Mouse (Mus musculus) hindbrain, embryonic 14.5 days (tissue): Measurements from ENCODE around the gene Ldhd. TPM values are rescaled to one million over a fixed set of nuclear protein-coding genes. Genes with fewer than 3 reads are reported as not detected.

ENCODE experiments used
- ATAC-seq: fragments of 200-750 bp; cut with Nextera tagmentation; 2 replicates; pipeline ENCODE4 v1.8.0; 2017; ENCODE audit warnings: moderate number of reproducible peaks, mild to moderate bottlenecking, moderate TSS enrichment, moderate library complexity; ENCODE audit not compliant: low FRiP score
- DNase-seq: peaks from one replicate; pipeline ENCODE4 v3.0.0-alpha.2; 2015; ENCODE audit warnings: low spot score
- H3K27ac ChIP-seq: fragments of 300-500 bp; sonication (generic); 2 replicates; pipeline ENCODE4 v1.5.1; 2014; ENCODE audit warnings: mild to moderate bottlenecking, moderate library complexity
- H3K27me3 ChIP-seq: fragments of 300-500 bp; sonication (generic); 2 replicates; pipeline ENCODE4 v1.6.1; 2014; ENCODE audit warnings: mild to moderate bottlenecking, low read length, mixed read lengths; ENCODE audit not compliant: control insufficient read depth, insufficient read depth
- H3K36me3 ChIP-seq: fragments of 300-500 bp; sonication (generic); replicated peaks from 2 replicates; pipeline ENCODE4 v1.6.1; 2014; ENCODE audit not compliant: control insufficient read depth, insufficient read depth
- H3K4me1 ChIP-seq: fragments of 300-500 bp; sonication (generic); replicated peaks from 2 replicates; pipeline ENCODE4 v1.6.1; 2014; ENCODE audit warnings: antibody characterized with exemption, low read length, mixed read lengths; ENCODE audit not compliant: control insufficient read depth, insufficient read depth
- H3K4me2 ChIP-seq: fragments of 300-500 bp; sonication (generic); replicated peaks from 2 replicates; pipeline ENCODE4 v1.6.1; 2014; ENCODE audit warnings: mild to moderate bottlenecking, moderate library complexity
- H3K4me3 ChIP-seq: fragments of 300-500 bp; sonication (generic); replicated peaks from 2 replicates; pipeline ENCODE4 v1.5.1; 2014; ENCODE audit warnings: mild to moderate bottlenecking, low read length
- H3K9ac ChIP-seq: fragments of 300-500 bp; sonication (generic); 2 replicates; pipeline ENCODE4 v1.6.1; 2014
- H3K9me3 ChIP-seq: fragments of 300-500 bp; sonication (generic); 2 replicates; pipeline ENCODE4 v1.6.1; 2016; ENCODE audit warnings: low read length; ENCODE audit not compliant: control insufficient read depth
- WGBS: fragments of 180-500 bp; shearing (Covaris S2); extraction: QIAGEN DNeasy Blood & Tissue Kit; methylation state at CpG from one replicate; pipeline ENCODE4 v1.1.7; 2014; 5-methylcytosine and 5-hydroxymethylcytosine counted together
- polyA plus RNA-seq: library from polyadenylated mRNA; unstranded; fragments of >200 nt; fragmentation: Nextera tagmentation; extraction: Ambion mirVana; gene quantifications from 2 replicates; pipeline ENCODE4 v1.2.1, GENCODE M21; 2014

The Ldhd gene
- polyA plus RNA-seq, 1 experiment from 2014 or later: 0.56 TPM

DNA sequence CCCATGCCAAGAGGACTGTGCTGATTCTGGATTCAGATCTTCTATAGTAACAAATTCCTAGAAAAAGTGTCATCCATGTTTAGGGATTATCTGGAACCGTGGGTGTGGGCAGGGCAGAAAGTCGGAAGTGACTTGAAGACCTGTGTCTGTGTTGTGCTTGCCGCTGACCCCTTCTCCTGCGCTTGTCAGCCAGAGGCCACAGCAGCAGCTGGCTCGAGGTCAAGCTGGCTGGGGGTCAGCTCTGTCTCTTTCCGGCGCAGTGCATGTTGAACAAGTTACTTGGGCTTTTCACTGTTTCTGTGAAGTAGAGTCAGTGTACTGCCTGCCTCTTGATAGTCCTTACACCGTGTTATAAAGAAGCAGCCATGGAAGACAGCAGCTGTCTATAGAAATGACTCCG, 23.2 kb downstream of the Ldhd start:
- Histone ChIP-seq H3K4me2 (no peak overlapping the region), H3K9me3 (no peaks in the 10 kb centered on the region), H3K36me3 (peaks cover 12% of the 10 kb centered on the region), H3K4me3 (no peak overlapping the region), H3K27ac (no peak overlapping the region), H3K9ac (no peak overlapping the region), H3K27me3 (no peaks in the 10 kb centered on the region), H3K4me1 (no peaks in the 10 kb centered on the region)
- no peak for DNase-seq
- WGBS: 89% methylated on average over 9 of the region's 9 CpGs
- ATAC-seq: no peak

- Histone ChIP-seq H3K4me2 (no peak overlapping the region), H3K9me3 (no peaks in the 10 kb centered on the region), H3K27me3 (no peaks in the 10 kb centered on the region), H3K9ac (no peak overlapping the region), H3K4me3 (no peak overlapping the region), H3K27ac (no peak overlapping the region), H3K4me1 (no peaks in the 10 kb centered on the region), H3K36me3 (peaks cover 5% of the 10 kb centered on the region)
- ATAC-seq (no peak), DNase-seq (no peak)
- 95% methylated on average over 2 of the region's 2 CpGs for WGBS
These were observed 25.2 kb downstream of the Ldhd start for GRCm38 (mm10) chr8:111604986-111605385.

DNA sequence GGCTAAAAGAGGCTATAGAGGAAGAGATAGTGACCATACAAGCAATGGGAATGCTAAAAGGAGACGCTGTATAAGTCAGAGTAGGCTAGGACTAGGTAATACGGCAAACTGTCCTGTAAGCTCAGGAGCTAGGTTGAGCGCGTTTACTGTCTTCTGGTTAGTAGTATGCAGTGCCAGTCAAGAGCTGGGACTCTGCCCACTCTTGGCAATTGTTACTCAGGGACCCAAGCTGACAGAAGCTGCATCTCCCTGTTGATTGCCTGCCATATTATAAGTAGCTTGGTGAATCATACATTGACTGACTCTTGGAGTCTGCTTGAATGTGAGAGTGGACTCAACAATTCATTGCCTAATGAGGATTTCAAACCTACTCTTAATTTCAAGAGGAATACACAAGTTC, 28.1 kb downstream of the Ldhd start:
- 95% methylated on average over 4 of the region's 4 CpGs for WGBS
- no peak overlapping the region for H3K9ac ChIP-seq
- peaks cover 5% of the 10 kb centered on the region for H3K36me3 ChIP-seq
- no peak overlapping the region for H3K27ac ChIP-seq
- no peak for ATAC-seq
- 0 out of 2 replicates have a peak, but pooled peaks cover 8% of the 10 kb centered on the region for H3K4me1 ChIP-seq
- DNase-seq: no peak
- no peaks in the 10 kb centered on the region for H3K27me3 ChIP-seq
- H3K4me3 ChIP-seq: no peak overlapping the region
- no peak overlapping the region for H3K4me2 ChIP-seq
- no peaks in the 10 kb centered on the region for H3K9me3 ChIP-seq

DNA sequence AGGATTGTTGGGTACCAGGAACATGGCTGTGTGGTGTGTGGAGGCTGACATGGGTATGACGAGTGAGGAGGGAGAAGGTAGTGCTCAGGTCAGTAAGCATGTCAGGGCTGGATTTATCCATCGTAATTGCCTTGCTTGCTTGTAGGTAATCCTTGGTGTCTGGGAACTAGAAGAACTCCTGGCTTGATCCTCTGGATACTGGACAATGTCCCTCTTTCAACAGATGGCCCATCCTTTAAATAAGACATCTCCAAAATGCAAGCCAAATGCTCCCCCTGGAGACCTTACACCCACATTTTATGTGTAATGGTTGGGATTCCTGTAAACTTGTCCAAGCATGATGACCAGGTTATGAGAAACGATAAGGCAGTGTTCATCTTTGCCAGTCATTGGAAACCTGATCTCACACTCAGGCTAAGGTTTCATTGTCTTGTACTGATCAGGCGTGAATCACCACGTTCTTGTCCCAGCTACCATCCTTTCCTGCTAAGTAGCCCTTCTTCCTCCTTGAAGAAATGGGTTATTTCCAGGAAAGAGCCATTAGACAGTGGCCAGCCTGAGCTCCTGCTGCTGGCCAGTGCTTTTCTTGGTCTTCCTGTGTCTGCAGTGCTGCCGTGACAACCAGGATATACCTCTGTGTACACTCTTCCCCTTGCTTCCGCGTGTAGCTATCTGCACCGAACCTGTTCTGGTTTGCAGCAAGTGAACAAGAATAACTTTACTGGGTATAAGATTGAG, 30.3 kb downstream of the Ldhd start:
- WGBS: 83% methylated on average over 9 of the region's 9 CpGs
- DNase-seq (no peak), ATAC-seq (no peak)

GRCm38 (mm10) chr8:111597310-111597709, 32.9 kb downstream of the Ldhd start:
- H3K9me3 ChIP-seq: no peaks in the 10 kb centered on the region
- H3K27ac ChIP-seq: peak overlapping the region; percentile 45; the same call in 1 of the 2 replicates
- 48% methylated on average over 1 of the region's 1 CpGs for WGBS
- H3K36me3 ChIP-seq: no peaks in the 10 kb centered on the region
- ATAC-seq: no peak
- peaks cover 35% of the 10 kb centered on the region; the same call in 1 of the 2 replicates for H3K4me1 ChIP-seq
- no peak for DNase-seq
- H3K9ac ChIP-seq: no peak overlapping the region
- H3K4me2 ChIP-seq: no peak overlapping the region
- no peaks in the 10 kb centered on the region for H3K27me3 ChIP-seq
- no peak overlapping the region for H3K4me3 ChIP-seq

More for the DNA sequence above, 30.3 kb downstream of the Ldhd start:
- Histone ChIP-seq H3K27me3 (no peaks in the 10 kb centered on the region), H3K4me3 (no peak overlapping the region), H3K9me3 (no peaks in the 10 kb centered on the region), H3K4me2 (no peak overlapping the region), H3K4me1 (peaks cover 27% of the 10 kb centered on the region; the same call in 1 of the 2 replicates), H3K27ac (no peak overlapping the region), H3K36me3 (peaks cover 5% of the 10 kb centered on the region), H3K9ac (no peak overlapping the region)

DNA sequence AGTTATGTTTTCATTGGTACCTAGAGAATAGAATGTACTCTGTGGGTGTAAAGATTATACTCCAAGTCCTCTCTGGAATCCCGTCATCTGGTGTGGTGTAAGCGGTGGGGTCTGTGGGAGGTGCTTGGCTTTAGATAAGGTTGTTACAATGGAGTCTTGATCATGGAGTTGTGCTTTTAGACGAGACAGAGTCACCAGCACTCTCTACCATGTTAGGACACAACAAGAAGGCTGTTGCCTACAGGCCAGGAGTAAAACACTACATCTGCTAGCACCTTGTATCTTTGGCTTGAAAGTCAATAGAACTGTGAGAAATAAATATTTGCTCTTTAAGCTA, 33.7 kb downstream of the Ldhd start:
- no peaks in the 10 kb centered on the region for H3K9me3 ChIP-seq
- no peak overlapping the region for H3K27ac ChIP-seq
- DNase-seq (no peak), ATAC-seq (no peak)
- no peak overlapping the region for H3K4me3 ChIP-seq
- 58% methylated on average over 3 of the region's 3 CpGs for WGBS
- H3K4me2 ChIP-seq: no peak overlapping the region
- no peak overlapping the region for H3K9ac ChIP-seq
- H3K4me1 ChIP-seq: peaks cover 40% of the 10 kb centered on the region
- H3K36me3 ChIP-seq: no peaks in the 10 kb centered on the region
- no peaks in the 10 kb centered on the region for H3K27me3 ChIP-seq

DNA sequence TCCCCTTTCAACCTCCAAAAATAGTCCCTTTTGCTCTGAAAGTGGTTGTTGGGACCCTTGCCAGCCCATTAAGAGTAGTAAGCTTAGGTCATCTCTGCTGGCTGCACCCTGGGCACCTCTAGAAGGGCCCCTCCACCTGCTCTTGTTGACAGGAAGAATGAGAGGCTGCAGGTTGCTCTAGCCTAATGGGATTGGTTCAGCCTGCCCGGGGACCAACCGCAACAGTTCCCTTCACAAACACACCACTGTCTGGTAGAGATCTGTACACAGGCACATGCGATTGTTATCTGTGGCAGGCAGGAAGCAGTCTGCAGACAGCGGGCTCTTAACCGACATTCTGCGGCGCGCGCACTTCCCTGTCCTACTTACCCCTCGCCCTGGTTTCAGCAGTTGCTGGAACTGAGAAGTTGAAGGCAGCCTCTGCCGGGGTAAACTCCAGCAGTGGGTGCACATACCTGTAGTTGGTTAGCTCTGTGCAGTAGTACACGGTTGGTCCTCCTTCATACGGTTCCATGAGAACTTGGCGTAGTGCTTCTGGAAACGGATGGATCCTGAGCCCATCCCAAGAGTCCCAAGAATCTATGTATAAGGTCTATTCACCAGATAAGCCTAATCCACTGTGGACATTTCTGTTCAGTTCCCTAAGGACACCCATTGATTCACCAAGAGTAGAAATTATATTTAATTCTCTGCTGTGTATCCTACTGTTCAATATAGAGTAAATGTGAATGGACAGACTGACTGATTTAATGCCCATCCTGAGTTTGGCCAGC, 34.3 kb downstream of the Ldhd start:
- no peaks in the 10 kb centered on the region for H3K27me3 ChIP-seq
- H3K9ac ChIP-seq: no peak overlapping the region
- WGBS: 89% methylated on average over 15 of the region's 15 CpGs
- H3K9me3 ChIP-seq: no peaks in the 10 kb centered on the region
- no peak overlapping the region for H3K4me3 ChIP-seq
- DNase-seq (no peak), ATAC-seq (no peak)
- H3K4me1 ChIP-seq: peaks cover 40% of the 10 kb centered on the region
- H3K4me2 ChIP-seq: no peak overlapping the region
- 0 out of 2 replicates have a peak overlapping the region, but pooled peaks have one; percentile 11 for H3K27ac ChIP-seq
- H3K36me3 ChIP-seq: no peaks in the 10 kb centered on the region

- ATAC-seq (no peak), DNase-seq (no peak)
- Histone ChIP-seq H3K9ac (no peak overlapping the region), H3K27me3 (no peaks in the 10 kb centered on the region), H3K4me2 (no peak overlapping the region), H3K4me3 (no peak overlapping the region), H3K36me3 (no peaks in the 10 kb centered on the region), H3K4me1 (peaks cover 40% of the 10 kb centered on the region), H3K9me3 (no peaks in the 10 kb centered on the region), H3K27ac (0 out of 2 replicates have a peak overlapping the region, but pooled peaks have one; percentile 11)
- 82% methylated on average over 2 of the region's 2 CpGs for WGBS
These were observed 35.2 kb downstream of the Ldhd start for GRCm38 (mm10) chr8:111594951-111595350.

- Histone ChIP-seq H3K36me3 (no peaks in the 10 kb centered on the region), H3K27me3 (no peaks in the 10 kb centered on the region), H3K9me3 (no peaks in the 10 kb centered on the region), H3K4me2 (no peak overlapping the region), H3K27ac (no peak overlapping the region), H3K4me3 (no peak overlapping the region), H3K4me1 (peaks cover 40% of the 10 kb centered on the region), H3K9ac (no peak overlapping the region)
- WGBS: 88% methylated on average over 3 of the region's 3 CpGs
- DNase-seq (no peak), ATAC-seq (no peak)
These were observed 35.9 kb downstream of the Ldhd start for GRCm38 (mm10) chr8:111594044-111594840.
